Mouse (Mus musculus) lung, postnatal 25 days (tissue): ENCODE measurements around the gene Tubb3.
"Not testable (repeated sequence)": the region's sequence is repeated elsewhere in the genome, so short reads cannot be mapped to it uniquely, and the experiment has no call there.

Experiments
- DNase-seq: peaks from one replicate; pipeline ENCODE4 v3.0.0; 2022; ENCODE audit warnings: low spot score

Tubb3 gene

DNA sequence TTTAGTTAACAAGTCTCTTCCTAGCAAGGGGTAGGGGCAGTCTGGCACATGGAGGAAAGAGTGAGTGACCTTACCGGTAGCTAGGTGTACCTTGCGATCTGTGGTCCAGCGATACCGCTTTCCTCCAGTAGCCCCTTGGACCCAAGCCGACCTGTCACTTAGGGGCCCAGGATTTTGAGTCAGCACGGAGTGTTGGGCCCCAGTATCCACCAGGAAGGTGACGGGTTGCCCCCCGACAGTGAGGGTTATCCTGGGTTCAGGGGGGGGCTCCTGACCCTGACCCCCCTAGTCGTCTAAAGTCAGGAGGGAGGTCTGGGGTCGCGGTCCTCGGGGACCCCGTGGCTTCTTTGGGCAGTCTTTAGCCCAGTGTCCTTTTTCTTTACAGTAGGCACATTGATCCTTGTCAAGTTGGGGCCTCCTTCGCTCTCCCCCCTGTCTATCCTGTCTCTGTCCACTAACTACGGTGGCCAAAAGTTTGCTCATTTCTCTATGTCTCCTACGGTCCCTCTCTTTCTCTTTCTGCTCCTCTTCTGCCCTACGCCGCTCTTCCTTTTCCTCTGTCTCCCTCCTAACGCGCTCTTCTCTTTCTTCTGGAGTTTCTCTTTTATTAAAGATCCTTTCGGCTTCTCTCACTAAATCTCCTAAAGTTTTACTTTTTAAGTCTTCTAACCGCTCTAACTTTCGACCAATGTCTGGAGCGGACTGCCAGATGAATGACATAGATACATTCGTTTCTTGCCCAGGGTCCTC lies 20.6 kb downstream of the Tubb3 start:
- DNase-seq: no peak

DNA sequence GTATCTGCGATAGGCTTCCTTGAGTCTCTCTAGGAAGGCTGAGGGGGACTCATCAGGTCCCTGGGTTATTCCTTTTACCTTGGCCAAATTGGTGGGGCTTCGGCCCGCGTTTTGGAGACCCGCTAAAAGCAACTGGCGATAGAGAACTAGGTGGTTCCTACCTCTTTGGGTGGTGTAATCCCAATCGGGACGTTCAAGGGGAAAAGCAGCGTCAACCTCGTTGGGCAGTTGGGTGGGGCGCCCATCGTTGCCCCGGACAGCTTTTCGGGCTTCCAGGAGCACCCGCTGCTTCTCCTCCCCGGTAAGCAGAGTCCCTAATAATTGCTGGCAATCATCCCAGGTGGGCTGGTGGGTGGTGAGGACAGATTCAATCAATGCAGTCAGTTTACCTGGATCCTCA lies 21.2 kb downstream of the Tubb3 start:
- no peak for DNase-seq

DNA sequence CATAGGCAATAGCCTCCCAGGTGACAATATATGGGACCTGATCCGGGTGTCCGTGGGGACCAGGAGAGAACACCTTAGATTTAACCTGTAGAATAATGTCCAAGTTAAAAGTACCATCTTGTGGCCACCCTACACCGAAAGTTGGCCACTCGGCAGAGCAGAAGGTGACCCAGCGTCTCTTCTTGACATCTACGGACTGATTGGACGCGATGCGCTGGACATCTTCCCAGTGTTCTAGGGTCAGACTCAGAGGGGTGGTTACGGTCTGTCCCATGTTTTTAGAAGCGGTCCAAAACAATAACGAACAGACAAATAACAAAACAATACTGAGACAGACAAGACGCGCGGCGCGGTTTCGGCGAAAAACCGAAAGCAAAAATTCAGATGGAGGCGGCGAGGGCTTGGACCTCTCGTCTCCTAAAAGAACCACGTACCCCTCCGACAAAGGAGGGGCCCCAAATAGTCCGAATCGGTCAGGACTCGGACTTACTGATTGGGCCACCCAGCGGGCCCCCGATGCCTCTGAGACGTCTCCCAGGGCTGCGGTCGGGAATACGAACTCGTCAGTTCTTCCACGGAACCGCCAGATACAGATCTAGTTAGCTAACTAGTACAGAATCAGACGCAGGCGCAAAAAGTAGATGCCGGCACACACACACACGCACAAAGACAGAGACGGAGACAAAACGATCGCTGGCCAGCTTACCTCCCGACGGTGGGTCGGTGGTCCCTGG lies 22.2 kb downstream of the Tubb3 start:
- DNase-seq: not testable (repeated sequence)

DNA sequence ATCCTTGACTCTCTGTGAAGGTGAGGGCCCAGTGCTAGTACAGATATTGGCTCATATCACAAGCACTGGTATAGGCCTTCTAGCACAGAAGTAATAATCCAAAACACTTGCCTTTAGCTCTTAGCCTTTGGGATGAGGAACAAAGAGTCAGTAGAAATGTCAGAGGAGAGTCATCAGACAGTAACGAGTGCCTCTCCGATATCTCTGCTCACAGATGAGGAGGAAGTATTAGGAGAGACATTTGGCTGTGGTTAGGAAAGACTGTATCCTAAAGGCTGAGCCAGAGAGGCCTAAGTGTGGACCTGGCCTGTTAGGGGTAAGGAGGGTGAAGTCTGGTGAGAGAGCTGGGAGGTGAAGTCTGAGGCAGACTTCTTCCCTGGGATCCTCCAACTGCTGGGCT lies 30.6 kb downstream of the Tubb3 start:
- DNase-seq: no peak

DNA sequence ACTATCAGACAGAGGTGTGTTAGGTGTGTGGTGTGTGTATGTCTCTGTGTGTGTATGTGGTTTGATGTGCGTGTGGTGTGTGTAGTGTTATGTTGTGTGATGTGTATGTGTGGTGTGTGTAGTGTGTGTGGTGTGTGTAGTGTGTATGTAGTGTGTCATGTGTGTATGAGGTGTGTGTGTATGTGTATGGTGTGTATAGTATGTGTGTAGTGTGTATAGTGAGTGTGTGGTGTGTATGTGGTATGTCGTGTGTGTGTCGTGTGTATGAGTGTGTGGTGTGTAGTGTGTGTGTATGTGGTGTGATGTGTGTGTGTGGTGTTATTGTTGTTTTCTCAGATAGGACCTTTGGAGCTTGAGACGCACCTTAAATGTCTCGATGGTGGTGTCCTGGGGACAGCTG lies 31.1 kb downstream of the Tubb3 start:
- no peak for DNase-seq

DNA sequence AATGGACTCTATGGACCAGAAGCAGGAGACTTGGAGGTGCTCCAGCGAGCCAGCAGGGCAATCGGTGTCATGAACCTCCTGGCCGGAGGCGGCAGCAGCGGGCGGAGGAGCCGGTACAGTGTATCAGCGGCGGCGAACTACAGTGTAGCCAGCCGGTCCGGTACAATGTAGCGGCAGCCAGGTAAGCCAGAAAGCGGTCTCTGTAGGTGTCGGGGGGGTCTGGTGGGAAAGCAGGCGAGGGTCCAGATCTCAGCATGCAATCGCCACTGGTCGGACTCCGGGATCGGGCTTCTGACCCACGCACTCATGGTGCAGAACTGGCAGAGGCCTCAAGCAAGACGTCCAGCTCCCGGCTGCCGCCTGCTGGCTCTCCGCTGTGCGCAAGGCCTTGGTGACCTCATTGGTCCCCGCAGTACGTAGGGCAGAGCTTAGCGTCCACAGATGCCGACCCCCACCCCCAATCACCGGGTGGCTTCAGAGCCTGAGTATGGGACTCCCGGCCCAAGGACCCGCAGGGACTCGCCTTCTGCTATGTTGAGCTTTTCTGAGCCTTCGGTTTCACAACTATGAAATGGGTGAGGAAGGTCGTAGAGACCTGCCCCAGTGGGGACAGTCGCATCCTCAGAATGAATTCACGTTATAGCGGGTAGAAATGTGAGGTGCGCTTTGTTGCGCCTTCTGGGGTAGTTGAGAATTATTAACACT lies 31.8 kb downstream of the Tubb3 start:
- peak; percentile 90 for DNase-seq

DNA sequence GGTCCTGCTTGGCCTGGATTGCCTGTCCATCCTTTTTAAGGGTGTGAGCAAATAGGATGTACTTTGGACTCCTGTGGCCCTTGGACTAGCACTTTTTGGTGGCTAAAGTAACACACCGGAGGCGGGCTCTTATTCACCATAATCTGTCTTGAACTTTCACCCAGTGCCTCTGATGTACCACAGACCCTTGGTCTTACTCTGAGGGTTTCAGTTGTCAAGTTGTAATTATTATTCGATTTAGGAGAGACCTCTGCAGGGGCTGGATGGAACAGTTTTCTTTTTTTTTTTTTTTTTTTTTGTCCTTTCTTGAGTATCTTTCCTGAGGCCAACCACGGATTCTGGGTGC lies 32.3 kb downstream of the Tubb3 start:
- DNase-seq: no peak

DNA sequence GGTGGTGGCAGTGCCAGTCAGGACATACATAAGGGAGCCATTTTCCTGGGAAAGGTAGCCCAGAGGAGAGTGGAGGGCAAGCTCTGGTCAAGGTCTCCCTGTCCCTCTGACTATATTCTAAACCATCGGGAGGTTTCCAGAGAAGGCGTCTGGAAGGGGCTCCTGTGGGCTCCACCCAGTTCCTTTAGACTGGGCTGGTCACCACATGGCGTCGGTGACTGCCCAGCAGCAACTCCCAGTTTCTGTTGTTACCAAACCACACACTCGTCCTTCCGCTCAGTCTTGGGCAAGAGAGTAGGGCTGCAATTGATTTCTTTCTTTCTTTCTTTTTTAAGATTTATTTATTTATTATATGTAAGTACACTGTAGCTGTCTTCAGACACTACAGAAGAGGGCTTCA lies 32.9 kb downstream of the Tubb3 start:
- DNase-seq: no peak

DNA sequence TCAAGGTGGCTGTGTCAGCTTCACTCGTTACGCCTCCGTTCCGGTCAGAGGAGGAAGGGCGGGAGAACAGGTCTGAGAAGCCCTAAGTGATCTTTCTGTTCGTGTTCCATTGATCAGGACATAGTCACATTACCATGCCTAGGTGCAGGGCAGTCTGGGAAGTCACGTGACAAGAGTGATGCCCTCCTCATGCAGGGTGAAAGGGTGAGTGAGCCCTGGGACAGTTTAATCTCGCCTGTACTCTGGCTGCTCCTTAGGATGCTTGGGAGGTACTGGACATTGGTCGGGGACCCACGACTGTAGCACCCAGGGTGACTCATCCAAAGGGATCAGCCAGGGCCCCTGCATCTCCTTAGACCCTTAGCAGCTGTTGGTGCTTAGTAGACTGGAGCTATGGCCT lies 34.8 kb downstream of the Tubb3 start:
- DNase-seq: no peak

DNA sequence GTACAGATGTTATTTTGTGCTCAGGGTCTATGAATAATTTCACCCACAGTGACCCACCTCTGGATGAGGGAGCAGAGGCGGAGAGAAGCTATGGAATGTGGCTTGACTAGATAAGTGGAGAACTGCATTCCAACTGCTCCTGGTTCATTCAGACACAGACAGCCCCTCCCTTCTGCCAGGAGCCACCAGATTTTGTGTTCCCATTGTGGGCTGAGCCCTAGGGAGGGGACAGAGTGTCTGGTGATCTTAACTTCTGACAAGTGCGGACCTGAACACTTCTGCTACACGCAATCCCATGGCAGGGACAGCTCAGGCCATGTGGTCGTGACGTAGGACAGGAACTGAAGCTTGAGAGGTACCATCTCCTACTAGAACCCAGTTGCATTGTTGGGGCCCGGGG lies 35.6 kb downstream of the Tubb3 start:
- no peak for DNase-seq

DNA sequence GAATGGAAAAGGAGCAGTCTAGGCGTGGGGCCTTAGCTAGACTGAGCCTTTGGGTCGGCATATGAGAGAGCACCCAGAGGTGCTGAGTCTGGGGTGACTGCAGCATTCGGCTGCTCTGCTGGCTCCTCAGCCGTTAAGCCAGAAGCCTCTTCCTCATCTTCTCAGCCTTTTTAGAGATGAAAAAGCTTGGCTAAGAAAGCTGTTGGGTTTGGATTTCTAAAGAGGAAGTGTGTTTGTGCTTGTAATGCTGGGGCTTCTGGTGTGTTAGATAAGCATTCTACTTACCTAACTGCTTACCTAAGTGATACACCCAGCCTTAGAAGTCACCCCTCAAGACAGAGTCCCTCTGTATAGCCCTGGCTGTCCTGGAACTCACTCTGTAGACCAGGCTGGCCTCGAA lies 39.6 kb downstream of the Tubb3 start:
- DNase-seq: no peak

DNA sequence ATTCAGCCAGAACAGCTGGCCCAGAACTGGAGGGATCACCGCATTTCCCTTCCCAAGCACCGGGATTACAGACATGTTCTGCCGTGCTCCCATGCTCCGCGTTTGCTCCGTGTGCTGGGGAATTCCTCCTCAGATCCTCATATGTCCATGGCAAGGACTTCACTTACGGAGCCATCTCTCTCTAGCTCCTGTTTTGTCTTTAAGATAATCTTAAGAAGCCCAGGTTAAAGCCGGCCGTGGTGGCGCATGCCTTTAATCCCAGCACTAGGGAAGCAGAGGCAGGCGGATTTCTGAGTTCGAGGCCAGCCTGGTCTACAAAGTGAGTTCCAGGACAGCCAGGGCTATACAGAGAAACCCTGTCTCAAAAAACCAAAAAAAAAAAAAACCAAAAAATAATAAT lies 40.5 kb downstream of the Tubb3 start:
- DNase-seq: not testable (repeated sequence)

DNA sequence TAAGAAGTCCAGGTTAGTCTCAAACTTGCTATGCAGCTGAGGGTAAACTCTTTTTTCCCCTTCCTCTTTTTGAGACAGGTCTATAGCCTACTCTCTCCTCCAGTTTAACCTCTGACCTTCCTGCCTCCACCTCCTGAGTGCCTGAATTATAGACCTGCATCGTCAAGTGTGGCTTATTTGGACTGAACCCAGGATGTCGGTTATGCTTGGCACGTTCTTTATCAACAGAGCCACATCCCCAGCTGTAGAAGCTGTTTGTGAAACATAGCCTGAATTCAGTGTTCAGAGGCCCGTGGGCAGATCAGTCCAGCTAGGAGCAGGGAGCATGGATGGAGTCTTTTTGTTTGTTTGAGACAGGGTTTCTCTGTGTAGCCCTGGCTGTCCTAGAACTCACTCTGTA lies 40.9 kb downstream of the Tubb3 start:
- DNase-seq: no peak

DNA sequence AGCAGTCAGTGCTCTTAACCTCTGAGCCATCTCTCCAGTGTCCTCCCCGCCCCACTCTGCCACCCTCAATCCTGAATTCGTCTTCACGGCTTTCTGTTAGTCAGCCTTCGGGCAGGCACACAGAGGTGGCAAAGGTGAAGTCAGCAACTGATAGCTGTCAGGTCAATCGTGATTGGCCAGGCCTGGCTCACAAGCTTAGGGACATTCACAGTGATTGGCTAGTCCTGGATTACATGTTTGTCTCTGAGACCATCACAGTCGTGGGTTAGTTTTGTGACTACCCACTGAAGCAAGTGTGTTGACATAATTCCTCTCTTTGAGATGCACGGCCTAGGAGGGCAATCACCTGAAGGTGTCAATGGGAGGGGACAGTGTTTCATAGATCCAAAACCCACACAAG lies 42.1 kb downstream of the Tubb3 start:
- no peak for DNase-seq

DNA sequence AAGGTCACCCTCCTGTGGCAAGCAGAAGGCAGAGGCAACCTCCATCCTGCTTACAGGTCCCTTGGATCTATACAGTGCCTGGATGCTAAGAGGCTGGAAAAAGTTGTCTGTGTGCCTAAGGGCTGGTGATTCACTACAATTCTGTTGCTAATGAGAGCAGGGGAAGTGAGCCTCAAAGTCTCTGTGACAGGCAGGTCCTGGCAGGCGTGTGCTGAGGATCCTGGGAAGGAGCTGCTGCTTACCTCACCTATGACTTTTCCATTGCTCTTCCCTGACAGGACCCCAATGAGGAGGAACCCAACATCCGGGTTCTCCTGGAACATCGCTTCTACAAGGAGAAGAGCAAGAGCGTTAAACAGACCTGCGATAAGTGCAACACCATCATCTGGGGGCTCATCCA lies 42.7 kb downstream of the Tubb3 start:
- DNase-seq: no peak

DNA sequence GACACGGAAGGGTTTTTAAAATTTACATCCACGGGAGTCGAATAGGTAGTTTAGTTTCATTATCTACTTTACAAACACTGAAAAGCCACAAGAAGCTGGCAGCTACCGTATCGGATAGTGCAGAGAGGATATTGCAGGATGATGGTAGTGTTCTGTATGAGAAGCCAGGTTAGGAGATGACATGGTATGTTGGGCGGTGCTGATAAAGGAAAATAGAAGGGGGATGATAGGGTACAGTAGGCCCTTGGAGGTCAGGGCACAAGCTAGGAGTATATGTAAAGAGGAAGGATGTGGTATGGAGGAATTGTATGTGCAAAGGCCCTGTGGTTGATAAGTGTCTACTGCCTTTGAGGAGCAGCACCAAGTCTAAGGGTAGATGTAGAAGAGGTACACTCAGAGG lies 43.3 kb downstream of the Tubb3 start:
- DNase-seq: no peak

DNA sequence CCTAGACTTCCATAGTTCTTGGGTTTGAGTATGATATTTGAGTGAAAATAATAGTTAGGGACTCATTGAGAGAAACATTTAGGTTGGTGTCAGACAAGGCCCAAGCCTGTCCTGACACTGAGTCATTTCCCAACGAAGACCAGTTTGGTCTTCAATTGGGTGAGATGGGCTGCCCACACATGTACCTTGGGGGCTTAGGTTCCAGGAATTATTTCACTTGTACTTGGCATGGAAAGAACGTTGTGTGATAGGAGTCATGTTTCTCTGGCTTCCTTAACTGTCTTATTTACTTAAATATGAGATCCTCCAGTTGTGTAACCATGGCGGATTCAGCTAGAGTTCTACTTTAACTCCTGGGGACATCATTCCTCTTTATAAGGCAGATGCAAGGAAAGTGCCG lies 52.4 kb downstream of the Tubb3 start:
- no peak for DNase-seq

DNA sequence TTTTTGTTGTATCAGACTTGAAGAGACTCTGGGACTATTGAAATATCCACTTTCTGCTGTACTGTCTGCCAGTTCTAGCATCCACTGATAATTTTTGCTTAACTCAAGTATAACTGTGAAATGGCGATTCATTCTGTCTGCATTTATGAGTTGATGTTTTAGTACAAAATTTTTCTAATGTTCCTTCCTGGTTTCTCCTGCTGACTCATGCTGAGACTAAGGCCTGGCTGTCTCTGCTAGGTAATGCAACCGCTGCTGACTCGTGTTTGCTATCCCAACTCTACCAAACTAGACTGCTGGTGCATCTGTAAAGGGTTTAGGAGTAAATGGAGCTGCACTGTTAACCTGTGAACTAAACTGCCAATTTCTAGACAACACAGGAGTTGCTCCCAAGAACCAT lies 56.3 kb downstream of the Tubb3 start:
- DNase-seq: no peak
